Mouse (Mus musculus): ENCODE results near the gene Nav2. TPM values are rescaled to one million over a fixed set of nuclear protein-coding genes. Genes with fewer than 3 reads are reported as not detected.

Gene Nav2
- polyA plus RNA-seq, 1 experiment, result 51.7 TPM

- no peak overlapping the region for H3K9ac ChIP-seq (ENCODE audit: low read depth, poor library complexity, severe bottlenecking)
- H3K4me1 ChIP-seq (ENCODE audit: control insufficient read depth, insufficient read depth, low read length), result no peaks in the 10 kb centered on the region
- H3K4me3 ChIP-seq (ENCODE audit: low read depth, low read length), result no peak overlapping the region
- H3K36me3 ChIP-seq (ENCODE audit: control insufficient read depth, insufficient read depth, low read length, poor library complexity, severe bottlenecking), result no peaks in the 10 kb centered on the region
- H3K27ac ChIP-seq (ENCODE audit: insufficient read depth, low read length), result no peak overlapping the region
- TF ChIP-seq EP300 (IDR thresholded peaks at IDR 0.05; ENCODE audit: insufficient read depth, low read depth, low read length) (no peak), CTCF (IDR thresholded peaks at IDR 0.05; ENCODE audit: low read depth, low read length) (no peak), POLR2A (IDR thresholded peaks at IDR 0.05; ENCODE audit: insufficient read depth, low read length) (no peak)
- no peaks in the 10 kb centered on the region for H3K9me3 ChIP-seq (replicated peaks; ENCODE audit: control insufficient read depth, insufficient read depth, low read length, poor library complexity, severe bottlenecking)
- H3K27me3 ChIP-seq (ENCODE audit: control insufficient read depth, insufficient read depth, low read length, poor library complexity, severe bottlenecking), result no peaks in the 10 kb centered on the region
Measured at GRCm38 (mm10) chr7:49371972-49372371, 463.5 kb downstream of the Nav2 start.

GRCm38 (mm10) chr7:49373173-49373572 lies 464.7 kb downstream of the Nav2 start:
- Histone ChIP-seq H3K27ac (ENCODE audit: insufficient read depth, low read length) (no peak overlapping the region), H3K9ac (ENCODE audit: low read depth, poor library complexity, severe bottlenecking) (no peak overlapping the region), H3K9me3 (replicated peaks; ENCODE audit: control insufficient read depth, insufficient read depth, low read length, poor library complexity, severe bottlenecking) (no peaks in the 10 kb centered on the region), H3K27me3 (ENCODE audit: control insufficient read depth, insufficient read depth, low read length, poor library complexity, severe bottlenecking) (no peaks in the 10 kb centered on the region), H3K4me1 (ENCODE audit: control insufficient read depth, insufficient read depth, low read length) (no peaks in the 10 kb centered on the region), H3K36me3 (ENCODE audit: control insufficient read depth, insufficient read depth, low read length, poor library complexity, severe bottlenecking) (no peaks in the 10 kb centered on the region), H3K4me3 (ENCODE audit: low read depth, low read length) (no peak overlapping the region)
- TF ChIP-seq CTCF (IDR thresholded peaks at IDR 0.05; ENCODE audit: low read depth, low read length) (no peak), EP300 (IDR thresholded peaks at IDR 0.05; ENCODE audit: insufficient read depth, low read depth, low read length) (no peak), POLR2A (IDR thresholded peaks at IDR 0.05; ENCODE audit: insufficient read depth, low read length) (no peak)

GRCm38 (mm10) chr7:49373661-49374060 lies 465.1 kb downstream of the Nav2 start:
- TF ChIP-seq POLR2A (IDR thresholded peaks at IDR 0.05; ENCODE audit: insufficient read depth, low read length) (no peak), EP300 (IDR thresholded peaks at IDR 0.05; ENCODE audit: insufficient read depth, low read depth, low read length) (no peak), CTCF (IDR thresholded peaks at IDR 0.05; ENCODE audit: low read depth, low read length) (no peak)
- Histone ChIP-seq H3K27ac (ENCODE audit: insufficient read depth, low read length) (no peak overlapping the region), H3K4me3 (ENCODE audit: low read depth, low read length) (no peak overlapping the region), H3K9ac (ENCODE audit: low read depth, poor library complexity, severe bottlenecking) (no peak overlapping the region), H3K36me3 (ENCODE audit: control insufficient read depth, insufficient read depth, low read length, poor library complexity, severe bottlenecking) (no peaks in the 10 kb centered on the region), H3K4me1 (ENCODE audit: control insufficient read depth, insufficient read depth, low read length) (no peaks in the 10 kb centered on the region), H3K9me3 (replicated peaks; ENCODE audit: control insufficient read depth, insufficient read depth, low read length, poor library complexity, severe bottlenecking) (no peaks in the 10 kb centered on the region), H3K27me3 (ENCODE audit: control insufficient read depth, insufficient read depth, low read length, poor library complexity, severe bottlenecking) (no peaks in the 10 kb centered on the region)

GRCm38 (mm10) chr7:49375499-49375974 lies 467.0 kb downstream of the Nav2 start:
- Histone ChIP-seq H3K4me3 (ENCODE audit: low read depth, low read length) (no peak overlapping the region), H3K9me3 (replicated peaks; ENCODE audit: control insufficient read depth, insufficient read depth, low read length, poor library complexity, severe bottlenecking) (no peaks in the 10 kb centered on the region), H3K27ac (ENCODE audit: insufficient read depth, low read length) (no peak overlapping the region), H3K9ac (ENCODE audit: low read depth, poor library complexity, severe bottlenecking) (no peak overlapping the region), H3K27me3 (ENCODE audit: control insufficient read depth, insufficient read depth, low read length, poor library complexity, severe bottlenecking) (no peaks in the 10 kb centered on the region), H3K4me1 (ENCODE audit: control insufficient read depth, insufficient read depth, low read length) (no peaks in the 10 kb centered on the region), H3K36me3 (ENCODE audit: control insufficient read depth, insufficient read depth, low read length, poor library complexity, severe bottlenecking) (no peaks in the 10 kb centered on the region)
- TF ChIP-seq CTCF (IDR thresholded peaks at IDR 0.05; ENCODE audit: low read depth, low read length) (no peak), EP300 (IDR thresholded peaks at IDR 0.05; ENCODE audit: insufficient read depth, low read depth, low read length) (no peak), POLR2A (IDR thresholded peaks at IDR 0.05; ENCODE audit: insufficient read depth, low read length) (no peak)

- Histone ChIP-seq H3K27ac (ENCODE audit: insufficient read depth, low read length) (no peak overlapping the region), H3K27me3 (ENCODE audit: control insufficient read depth, insufficient read depth, low read length, poor library complexity, severe bottlenecking) (no peaks in the 10 kb centered on the region), H3K4me1 (ENCODE audit: control insufficient read depth, insufficient read depth, low read length) (no peaks in the 10 kb centered on the region), H3K9ac (ENCODE audit: low read depth, poor library complexity, severe bottlenecking) (no peak overlapping the region), H3K36me3 (ENCODE audit: control insufficient read depth, insufficient read depth, low read length, poor library complexity, severe bottlenecking) (no peaks in the 10 kb centered on the region), H3K4me3 (ENCODE audit: low read depth, low read length) (no peak overlapping the region), H3K9me3 (replicated peaks; ENCODE audit: control insufficient read depth, insufficient read depth, low read length, poor library complexity, severe bottlenecking) (no peaks in the 10 kb centered on the region)
- TF ChIP-seq POLR2A (IDR thresholded peaks at IDR 0.05; ENCODE audit: insufficient read depth, low read length) (no peak), CTCF (IDR thresholded peaks at IDR 0.05; ENCODE audit: low read depth, low read length) (no peak), EP300 (IDR thresholded peaks at IDR 0.05; ENCODE audit: insufficient read depth, low read depth, low read length) (no peak)
Measured at GRCm38 (mm10) chr7:49378608-49379007, 470.1 kb downstream of the Nav2 start.

- Histone ChIP-seq H3K4me3 (ENCODE audit: low read depth, low read length) (no peak overlapping the region), H3K27me3 (ENCODE audit: control insufficient read depth, insufficient read depth, low read length, poor library complexity, severe bottlenecking) (no peaks in the 10 kb centered on the region), H3K9ac (ENCODE audit: low read depth, poor library complexity, severe bottlenecking) (no peak overlapping the region), H3K36me3 (ENCODE audit: control insufficient read depth, insufficient read depth, low read length, poor library complexity, severe bottlenecking) (no peaks in the 10 kb centered on the region), H3K27ac (ENCODE audit: insufficient read depth, low read length) (no peak overlapping the region), H3K9me3 (replicated peaks; ENCODE audit: control insufficient read depth, insufficient read depth, low read length, poor library complexity, severe bottlenecking) (no peaks in the 10 kb centered on the region), H3K4me1 (ENCODE audit: control insufficient read depth, insufficient read depth, low read length) (no peaks in the 10 kb centered on the region)
- TF ChIP-seq CTCF (IDR thresholded peaks at IDR 0.05; ENCODE audit: low read depth, low read length) (no peak), POLR2A (IDR thresholded peaks at IDR 0.05; ENCODE audit: insufficient read depth, low read length) (no peak), EP300 (IDR thresholded peaks at IDR 0.05; ENCODE audit: insufficient read depth, low read depth, low read length) (no peak)
Measured at GRCm38 (mm10) chr7:49380940-49381339, 472.4 kb downstream of the Nav2 start.

All from ES-Bruce4 (cell line).